11 mouse cellular contexts compared by ENCODE assay signal in genomic region chr6:86475462-86476167, GRCm38 (mm10). TPM values are rescaled to one million over a fixed set of nuclear protein-coding genes. Genes with fewer than 3 reads are reported as not detected.
DNase-seq lines count a peak whose midpoint lies in the region; ATAC-seq and TF ChIP-seq lines count a peak whose summit lies in the region.
"Had no signal": no experiment of that assay in that cellular context is flagged by ENCODE, and none has a peak within 500 bp of the region (broad histone marks: within the 10 kb centered on the region; RNA-seq: fewer than 3 reads in every experiment).

No protein-coding gene starts in this region.

- no peak for TF ChIP-seq POLR2A in testis, adult 2 months (IDR thresholded peaks at IDR 0.05; ENCODE audit: control insufficient read depth, low read depth, low read length)

- no peaks in the 10 kb centered on the region for H3K9me3 ChIP-seq in heart, embryonic 11.5 days (replicated peaks; ENCODE audit: control insufficient read depth, low read length)
- no peaks in the 10 kb centered on the region for H3K9me3 ChIP-seq in limb, embryonic 11.5 days (ENCODE audit: control insufficient read depth, low read length)

- ATAC-seq in heart, embryonic 11.5 days (replicated peaks; ENCODE audit: insufficient number of reproducible peaks, low FRiP score, low TSS enrichment), result no peak
- no peak for ATAC-seq in limb, embryonic 11.5 days (ENCODE audit: insufficient number of reproducible peaks, low FRiP score, low TSS enrichment, low read depth)

- H3K4me3 ChIP-seq in testis, adult 2 months (ENCODE audit: control insufficient read depth, low read depth, low read length), result no peak overlapping the region
- no peak overlapping the region for H3K4me3 ChIP-seq in heart, embryonic 11.5 days (ENCODE audit: low read depth, low read length)
- no peak overlapping the region for H3K4me3 ChIP-seq in limb, embryonic 11.5 days (ENCODE audit: low read depth, low read length)
- H3K4me3 ChIP-seq: erythroblast, embryonic 14.5 days had no signal

- H3K4me2 ChIP-seq in heart, embryonic 11.5 days, result no peak overlapping the region
- no peak overlapping the region for H3K4me2 ChIP-seq in limb, embryonic 11.5 days (ENCODE audit: low read depth, severe bottlenecking)

- H3K9ac ChIP-seq in heart, embryonic 11.5 days (ENCODE audit: low read depth, low read length), result no peak overlapping the region
- no peak overlapping the region for H3K9ac ChIP-seq in limb, embryonic 11.5 days (ENCODE audit: low read length)

- no peak for DNase-seq in testis, postnatal 14 days (ENCODE audit: low spot score)
- no peak for DNase-seq in limb, embryonic 11.5 days (ENCODE audit: low spot score)
- no peak for DNase-seq in cerebellum, adult 18-20 months
- no peak for DNase-seq in thymus, postnatal 4 days
- DNase-seq in left cerebral cortex, adult 8-10 months (ENCODE audit: low spot score in 2 of 2), result no peak
- DNase-seq: thymus, postnatal 25 days had no signal

- 49% methylated on average over 9 of the region's 9 CpGs for WGBS in heart, embryonic 11.5 days (ENCODE audit: insufficient replicate concordance)
- WGBS in limb, embryonic 11.5 days, result 78% methylated on average over 9 of the region's 9 CpGs

- H3K36me3 ChIP-seq in testis, adult 2 months (ENCODE audit: control insufficient read depth, insufficient read depth, low read length), result no peaks in the 10 kb centered on the region
- no peaks in the 10 kb centered on the region for H3K36me3 ChIP-seq in heart, embryonic 11.5 days (ENCODE audit: control insufficient read depth, insufficient read depth, low read length)
- no peaks in the 10 kb centered on the region for H3K36me3 ChIP-seq in limb, embryonic 11.5 days (ENCODE audit: control insufficient read depth, insufficient read depth, low read length)

- H3K27me3 ChIP-seq in testis, adult 2 months (ENCODE audit: control insufficient read depth, insufficient read depth, low read length), result no peaks in the 10 kb centered on the region
- no peaks in the 10 kb centered on the region for H3K27me3 ChIP-seq in heart, embryonic 11.5 days (ENCODE audit: control insufficient read depth, insufficient read depth, low read length)
- no peaks in the 10 kb centered on the region for H3K27me3 ChIP-seq in limb, embryonic 11.5 days (ENCODE audit: control insufficient read depth, insufficient read depth, low read length)

- H3K27ac ChIP-seq in testis, adult 2 months (ENCODE audit: control insufficient read depth, insufficient read depth, low read depth, low read length), result peak overlapping the region; percentile 16; the same call in 1 of the 2 replicates
- H3K27ac ChIP-seq in heart, embryonic 11.5 days (ENCODE audit: low read depth, low read length), result peak overlapping the region; percentile 54
- peak overlapping the region; percentile 25; the same call in 1 of the 2 replicates for H3K27ac ChIP-seq in limb, embryonic 11.5 days (replicated peaks; ENCODE audit: low read depth, low read length)

- TF ChIP-seq CTCF in testis, adult 2 months (IDR thresholded peaks at IDR 0.05; ENCODE audit: control insufficient read depth, insufficient read depth, insufficient replicate concordance, low read depth, low read length), result no peak

- peaks cover 18% of the 10 kb centered on the region for H3K4me1 ChIP-seq in testis, adult 2 months (ENCODE audit: control insufficient read depth, insufficient read depth, low read length)
- peaks cover 26% of the 10 kb centered on the region for H3K4me1 ChIP-seq in heart, embryonic 11.5 days (ENCODE audit: control insufficient read depth, insufficient read depth, low read length)
- peaks cover 27% of the 10 kb centered on the region for H3K4me1 ChIP-seq in limb, embryonic 11.5 days (ENCODE audit: control insufficient read depth, insufficient read depth, low read length)

RNA-seq across cellular contexts. Expression of gene C87436, which starts 37.4 kb away (rescaled TPM):
- 77.1 and 82.3 TPM in 2 replicates for polyA plus RNA-seq in testis, adult 2 months (2012; rRNA removed)
- polyA plus RNA-seq in heart, embryonic 11.5 days (2014; fragmentation: Nextera tagmentation; extraction: Ambion mirVana), result 15.2 and 16.7 TPM in 2 replicates
- polyA plus RNA-seq in limb, embryonic 11.5 days (2014; fragmentation: Nextera tagmentation; extraction: Ambion mirVana), result 23.7 and 24.8 TPM in 2 replicates
- total RNA-seq in left cerebral cortex, adult 8-10 months (2022), result 10 to 100 TPM; 19.3 to 25.6 (median 22.3) TPM

RNA-seq across cellular contexts. Expression of gene Gm44790, which starts 49.2 kb away (rescaled TPM):
- polyA plus RNA-seq in testis, adult 2 months (2012; rRNA removed), result 2.8 and 3.1 TPM in 2 replicates
- polyA plus RNA-seq in heart, embryonic 11.5 days (2014; fragmentation: Nextera tagmentation; extraction: Ambion mirVana), result not detected in 2 replicates
- polyA plus RNA-seq in limb, embryonic 11.5 days (2014; fragmentation: Nextera tagmentation; extraction: Ambion mirVana), result 0.95 TPM in 1 of 2 replicates, not detected in the other
- 1 to 10 TPM in 1 of 4 experiments, under 1 TPM in 1, not detected in 2; 0.84 to 3.2 TPM for total RNA-seq in left cerebral cortex, adult 8-10 months (2022)
- total RNA-seq: neutrophil, adult 5-6 weeks had no signal
- polyA plus RNA-seq: erythroblast, embryonic 14.5 days; intestine, embryonic 14.5 days had no signal

RNA-seq across cellular contexts. Expression of gene Pcbp1, which starts 50.5 kb away (rescaled TPM):
- polyA plus RNA-seq in testis, adult 2 months (2012; rRNA removed), result 91.6 and 99.3 TPM in 2 replicates
- 312 and 348 TPM in 2 replicates for polyA plus RNA-seq in heart, embryonic 11.5 days (2014; fragmentation: Nextera tagmentation; extraction: Ambion mirVana)
- polyA plus RNA-seq in limb, embryonic 11.5 days (2014; fragmentation: Nextera tagmentation; extraction: Ambion mirVana), result 499 and 548 TPM in 2 replicates
- 100 to 1,000 TPM; 179 to 184 (median 180) TPM for total RNA-seq in left cerebral cortex, adult 8-10 months (2022)
